7 mouse cellular contexts compared by ENCODE assay signal in genomic region chr3:103967861-103968691, GRCm38 (mm10). TPM values are rescaled to one million over a fixed set of nuclear protein-coding genes. Genes with fewer than 3 reads are reported as not detected.
DNase-seq lines count a peak whose midpoint lies in the region; ATAC-seq and TF ChIP-seq lines count a peak whose summit lies in the region.

Phtf1 (plus strand) TSS chr3:103968110.

- under 1% methylated on average over 70 of the region's 70 CpGs for WGBS in intestine, postnatal 0 days
- under 1% methylated on average over 60 of the region's 70 CpGs for WGBS in midbrain, embryonic 12.5 days
- WGBS in small intestine, adult 2 months: under 1% methylated on average over 70 of the region's 70 CpGs

- no peak for TF ChIP-seq CTCF in intestine, postnatal 0 days (IDR thresholded peaks at IDR 0.05; ENCODE audit: low read depth)
- TF ChIP-seq CTCF in small intestine, adult 2 months (IDR thresholded peaks at IDR 0.05; ENCODE audit: extremely low read depth, insufficient read length, insufficient replicate concordance, low read depth, low read length): no peak

- DNase-seq in adrenal gland, adult 2 months: peak; percentile 94
- DNase-seq in embryo, embryonic 11.5 days (ENCODE audit: low read depth, low spot score): peak; percentile 75
- peak; percentile 77 to 87 for DNase-seq in gastrocnemius, postnatal 4 days (ENCODE audit: low spot score in 2 of 2)
- DNase-seq in left cerebral cortex, postnatal 4 days: peak; percentile 85

- no peaks in the 10 kb centered on the region for H3K9me3 ChIP-seq in intestine, postnatal 0 days (ENCODE audit: control insufficient read depth)
- H3K9me3 ChIP-seq in midbrain, embryonic 12.5 days: no peaks in the 10 kb centered on the region

- intact Hi-C loops in left cerebral cortex, postnatal 4 days (cut with DNase I): no loop called here

- peak within 1 kb of the TSS; percentile 81 for H3K4me3 ChIP-seq in intestine, postnatal 0 days (ENCODE audit: low read depth, low read length)
- H3K4me3 ChIP-seq in midbrain, embryonic 12.5 days: peak within 1 kb of the TSS; percentile 67
- peak within 1 kb of the TSS; percentile 80 for H3K4me3 ChIP-seq in small intestine, adult 2 months (ENCODE audit: low read depth, low read length)

- no peaks in the 10 kb centered on the region for H3K27me3 ChIP-seq in intestine, postnatal 0 days (replicated peaks; ENCODE audit: control insufficient read depth, insufficient read depth, low read length)
- H3K27me3 ChIP-seq in midbrain, embryonic 12.5 days: no peaks in the 10 kb centered on the region
- H3K27me3 ChIP-seq in small intestine, adult 2 months (ENCODE audit: control insufficient read depth, insufficient read depth, low read length): no peaks in the 10 kb centered on the region

- peak; percentile 97 for ATAC-seq in intestine, postnatal 0 days
- peak; percentile 98 for ATAC-seq in midbrain, embryonic 12.5 days (ENCODE audit: low FRiP score, low read depth)

- 0 out of 2 replicates have a peak, but pooled peaks have one; percentile 17 for TF ChIP-seq POLR2A in small intestine, adult 2 months (IDR thresholded peaks at IDR 0.05; ENCODE audit: low read depth, low read length)

- H3K4me2 ChIP-seq in intestine, postnatal 0 days (replicated peaks; ENCODE audit: low read depth): peak within 1 kb of the TSS; percentile 94
- H3K4me2 ChIP-seq in midbrain, embryonic 12.5 days (replicated peaks): peak within 1 kb of the TSS; percentile 80

- H3K36me3 ChIP-seq in intestine, postnatal 0 days (ENCODE audit: control insufficient read depth, insufficient read depth): peaks cover 13% of the 10 kb centered on the region; the same call in 1 of the 2 replicates
- 0 out of 2 replicates have a peak, but pooled peaks cover 28% of the 10 kb centered on the region for H3K36me3 ChIP-seq in midbrain, embryonic 12.5 days
- peaks cover 2% of the 10 kb centered on the region for H3K36me3 ChIP-seq in small intestine, adult 2 months (ENCODE audit: control insufficient read depth, insufficient read depth, low read length)

- no peaks in the 10 kb centered on the region for H3K4me1 ChIP-seq in intestine, postnatal 0 days (replicated peaks; ENCODE audit: control insufficient read depth, insufficient read depth, low read length)
- H3K4me1 ChIP-seq in midbrain, embryonic 12.5 days: peaks cover 15% of the 10 kb centered on the region
- H3K4me1 ChIP-seq in small intestine, adult 2 months (ENCODE audit: control insufficient read depth, insufficient read depth, insufficient read length, low read length): no peaks in the 10 kb centered on the region

- H3K9ac ChIP-seq in intestine, postnatal 0 days (ENCODE audit: low read depth, low read length): peak within 1 kb of the TSS; percentile 78
- peak within 1 kb of the TSS; percentile 84 for H3K9ac ChIP-seq in midbrain, embryonic 12.5 days (replicated peaks)

- H3K27ac ChIP-seq in intestine, postnatal 0 days (ENCODE audit: low read depth, low read length): peak within 1 kb of the TSS; percentile 89
- H3K27ac ChIP-seq in midbrain, embryonic 12.5 days (replicated peaks): peak within 1 kb of the TSS; percentile 97
- peak within 1 kb of the TSS; percentile 50 for H3K27ac ChIP-seq in small intestine, adult 2 months (ENCODE audit: insufficient read depth, low read depth, low read length)

RNA-seq across cellular contexts. Expression of gene Phtf1, which starts in this region (rescaled TPM):
- 10 to 100 TPM; 14.4 to 21.2 TPM for total RNA-seq in adrenal gland, adult 2 months (2021)
- polyA plus RNA-seq in adrenal gland, adult 2 months (2012; rRNA removed): 12.4 and 13.9 TPM in 2 replicates
- 10 to 100 TPM; 17.7 to 18.3 TPM for total RNA-seq in gastrocnemius, postnatal 4 days (2021)
- polyA plus RNA-seq in intestine, postnatal 0 days (2015; fragmentation: Nextera tagmentation; extraction: Ambion mirVana): 6.4 and 7.1 TPM in 2 replicates
- total RNA-seq in left cerebral cortex, postnatal 4 days (2021): 10 to 100 TPM; 30.6 to 35.2 TPM
- 50.4 and 56.4 TPM in 2 replicates for polyA plus RNA-seq in midbrain, embryonic 12.5 days (2016; fragmentation: Nextera tagmentation; extraction: Ambion mirVana)
- 2.0 and 3.2 TPM in 2 replicates for polyA plus RNA-seq in small intestine, adult 2 months (2012; rRNA removed)

Comparison
In these comparisons a context has a peak if more than half of its experiments do, and no peak if none do; other contexts are left out.
1. Peak in every context shown above with its lines: DNase-seq, ATAC-seq, H3K4me3 ChIP-seq and H3K27ac ChIP-seq.